Mouse (Mus musculus) mature B cell (primary cell): ENCODE measurements around the gene Stx19.

ENCODE experiments used
- in situ Hi-C: fragments of 300-500 bp; cut with MboI; formaldehyde crosslinking; loops from 2 replicates; pipeline ENCODE4 v1.14.3; 2019

The Stx19 gene

GRCm38 (mm10) chr16:62814491-62814890 lies at the start of gene Stx19:
Stx19 (plus strand) TSS chr16:62814676.
- in situ Hi-C loops = no loop called here

- in situ Hi-C loops = no loop called here
These were observed 41.0 kb upstream of the Stx19 start for GRCm38 (mm10) chr16:62773462-62773861.

GRCm38 (mm10) chr16:62776034-62776433 lies 38.4 kb upstream of the Stx19 start:
- in situ Hi-C loops = no loop called here

GRCm38 (mm10) chr16:62778282-62778681 lies 36.2 kb upstream of the Stx19 start:
- in situ Hi-C loops = no loop called here

- in situ Hi-C loops = no loop called here
These were observed 32.2 kb upstream of the Stx19 start for GRCm38 (mm10) chr16:62782229-62782628.

- in situ Hi-C loops = no loop called here
These were observed 27.7 kb upstream of the Stx19 start, which contains the start of gene Nsun3 for GRCm38 (mm10) chr16:62786621-62787331. Nsun3 (minus strand) TSS chr16:62786818.

GRCm38 (mm10) chr16:62796608-62797007 lies 17.9 kb upstream of the Stx19 start:
- in situ Hi-C loops = no loop called here

- in situ Hi-C loops = no loop called here
These were observed 15.7 kb upstream of the Stx19 start for GRCm38 (mm10) chr16:62798808-62799207.

GRCm38 (mm10) chr16:62799426-62799825 lies 15.1 kb upstream of the Stx19 start:
- in situ Hi-C loops = no loop called here

- in situ Hi-C loops = no loop called here
These were observed 14.6 kb upstream of the Stx19 start for GRCm38 (mm10) chr16:62799839-62800238.

- in situ Hi-C loops = no loop called here
These were observed 9.9 kb upstream of the Stx19 start for GRCm38 (mm10) chr16:62804621-62805020.

GRCm38 (mm10) chr16:62807249-62807979 lies 7.1 kb upstream of the Stx19 start:
- in situ Hi-C loops = no loop called here

GRCm38 (mm10) chr16:62810855-62811254 lies 3.6 kb upstream of the Stx19 start:
- in situ Hi-C loops = no loop called here

- in situ Hi-C loops = no loop called here
These were observed 686 bp upstream of the Stx19 start for GRCm38 (mm10) chr16:62813790-62814189.

- in situ Hi-C loops = no loop called here
These were observed 8.0 kb downstream of the Stx19 start for GRCm38 (mm10) chr16:62822472-62822871.

GRCm38 (mm10) chr16:62826156-62827001 lies 11.9 kb downstream of the Stx19 start:
- in situ Hi-C loops = no loop called here

GRCm38 (mm10) chr16:62832027-62832426 lies 17.6 kb downstream of the Stx19 start:
- in situ Hi-C loops = no loop called here

- in situ Hi-C loops = no loop called here
These were observed 18.0 kb downstream of the Stx19 start for GRCm38 (mm10) chr16:62832481-62832880.

GRCm38 (mm10) chr16:62834016-62834735 lies 19.7 kb downstream of the Stx19 start:
- in situ Hi-C loops = no loop called here

- in situ Hi-C loops = no loop called here
These were observed 30.9 kb downstream of the Stx19 start for GRCm38 (mm10) chr16:62845341-62845740.

- in situ Hi-C loops = no loop called here
These were observed 32.2 kb downstream of the Stx19 start, which contains the start of gene Arl13b for GRCm38 (mm10) chr16:62846498-62847312. Arl13b (minus strand) TSS chr16:62847040.
